Mouse (Mus musculus) hindbrain, embryonic 14.5 days (tissue): ENCODE measurements around the gene Aldh4a1. TPM values are rescaled to one million over a fixed set of nuclear protein-coding genes. Genes with fewer than 3 reads are reported as not detected.

Experiments
- ATAC-seq: fragments of 200-750 bp; cut with Nextera tagmentation; 2 replicates; pipeline ENCODE4 v1.8.0; 2017; ENCODE audit warnings: moderate number of reproducible peaks, mild to moderate bottlenecking, moderate TSS enrichment, moderate library complexity; ENCODE audit not compliant: low FRiP score
- DNase-seq: peaks from one replicate; pipeline ENCODE4 v3.0.0-alpha.2; 2015; ENCODE audit warnings: low spot score
- H3K27ac ChIP-seq: fragments of 300-500 bp; sonication (generic); 2 replicates; pipeline ENCODE4 v1.5.1; 2014; ENCODE audit warnings: mild to moderate bottlenecking, moderate library complexity
- H3K27me3 ChIP-seq: fragments of 300-500 bp; sonication (generic); 2 replicates; pipeline ENCODE4 v1.6.1; 2014; ENCODE audit warnings: mild to moderate bottlenecking, low read length, mixed read lengths; ENCODE audit not compliant: control insufficient read depth, insufficient read depth
- H3K36me3 ChIP-seq: fragments of 300-500 bp; sonication (generic); replicated peaks from 2 replicates; pipeline ENCODE4 v1.6.1; 2014; ENCODE audit not compliant: control insufficient read depth, insufficient read depth
- H3K4me1 ChIP-seq: fragments of 300-500 bp; sonication (generic); replicated peaks from 2 replicates; pipeline ENCODE4 v1.6.1; 2014; ENCODE audit warnings: antibody characterized with exemption, low read length, mixed read lengths; ENCODE audit not compliant: control insufficient read depth, insufficient read depth
- H3K4me2 ChIP-seq: fragments of 300-500 bp; sonication (generic); replicated peaks from 2 replicates; pipeline ENCODE4 v1.6.1; 2014; ENCODE audit warnings: mild to moderate bottlenecking, moderate library complexity
- H3K4me3 ChIP-seq: fragments of 300-500 bp; sonication (generic); replicated peaks from 2 replicates; pipeline ENCODE4 v1.5.1; 2014; ENCODE audit warnings: mild to moderate bottlenecking, low read length
- H3K9ac ChIP-seq: fragments of 300-500 bp; sonication (generic); 2 replicates; pipeline ENCODE4 v1.6.1; 2014
- H3K9me3 ChIP-seq: fragments of 300-500 bp; sonication (generic); 2 replicates; pipeline ENCODE4 v1.6.1; 2016; ENCODE audit warnings: low read length; ENCODE audit not compliant: control insufficient read depth
- WGBS: fragments of 180-500 bp; shearing (Covaris S2); extraction: QIAGEN DNeasy Blood & Tissue Kit; methylation state at CpG from one replicate; pipeline ENCODE4 v1.1.7; 2014; 5-methylcytosine and 5-hydroxymethylcytosine counted together
- polyA plus RNA-seq: library from polyadenylated mRNA; unstranded; fragments of >200 nt; fragmentation: Nextera tagmentation; extraction: Ambion mirVana; gene quantifications from 2 replicates; pipeline ENCODE4 v1.2.1, GENCODE M21; 2014

The Aldh4a1 gene
- polyA plus RNA-seq, 1 experiment from 2014 or later: 18.1 TPM

DNA sequence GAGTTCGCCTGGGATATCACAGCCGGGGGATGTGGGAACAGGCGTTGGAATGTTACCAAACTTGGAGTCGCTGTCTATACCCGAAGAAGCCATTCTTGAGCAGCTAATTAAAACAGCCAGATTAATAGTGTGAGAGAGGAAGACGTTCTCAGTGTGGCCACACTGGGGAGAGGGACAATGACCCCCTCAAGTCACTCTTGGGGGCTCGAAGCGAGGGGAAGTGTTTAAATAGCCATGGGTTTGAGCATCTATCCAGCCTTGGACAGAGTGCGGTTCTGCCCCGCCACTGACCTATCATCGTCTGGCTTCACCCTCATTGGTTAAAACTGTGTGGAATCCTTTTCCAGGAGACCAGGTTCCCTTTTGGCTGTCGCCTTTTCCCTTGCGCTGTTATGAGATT, 24.3 kb upstream of the Aldh4a1 start:
- Histone ChIP-seq H3K9ac (no peak overlapping the region), H3K4me2 (peak overlapping the region; percentile 44), H3K36me3 (no peaks in the 10 kb centered on the region), H3K4me1 (peaks cover 55% of the 10 kb centered on the region), H3K27me3 (no peaks in the 10 kb centered on the region), H3K27ac (peak overlapping the region; percentile 80), H3K9me3 (no peaks in the 10 kb centered on the region), H3K4me3 (no peak overlapping the region)
- no peak for ATAC-seq
- 35% methylated on average over 13 of the region's 13 CpGs for WGBS
- no peak for DNase-seq

DNA sequence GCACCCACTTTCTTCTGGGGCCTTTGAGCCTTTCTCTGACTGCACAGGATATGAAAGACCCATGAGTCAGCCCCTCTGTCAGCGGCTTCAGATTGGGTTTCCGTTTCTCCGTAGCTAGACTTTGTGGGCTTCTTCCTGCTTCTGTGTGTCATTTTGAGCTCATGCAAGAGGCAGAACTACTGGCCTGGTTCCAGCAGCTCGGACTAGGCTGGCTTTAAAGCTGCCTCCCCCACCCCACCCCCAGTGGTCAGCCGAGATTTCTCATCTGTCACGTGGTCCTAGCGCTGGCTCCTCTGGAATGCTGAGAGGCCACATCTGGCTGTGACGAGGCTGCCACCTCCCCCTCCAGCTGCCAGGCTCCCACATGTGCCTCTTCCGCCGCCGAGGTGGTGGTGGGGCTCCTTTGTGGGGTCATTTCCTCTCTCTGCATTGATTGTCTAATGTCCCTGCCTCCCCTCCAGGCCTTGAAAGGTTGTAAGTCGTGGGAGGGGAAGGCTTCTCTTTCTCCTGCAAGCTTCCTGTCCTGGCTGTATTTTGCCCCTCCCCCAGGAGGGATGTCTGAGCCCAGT, 23.6 kb upstream of the Aldh4a1 start:
- peak; percentile 75 for DNase-seq

DNA sequence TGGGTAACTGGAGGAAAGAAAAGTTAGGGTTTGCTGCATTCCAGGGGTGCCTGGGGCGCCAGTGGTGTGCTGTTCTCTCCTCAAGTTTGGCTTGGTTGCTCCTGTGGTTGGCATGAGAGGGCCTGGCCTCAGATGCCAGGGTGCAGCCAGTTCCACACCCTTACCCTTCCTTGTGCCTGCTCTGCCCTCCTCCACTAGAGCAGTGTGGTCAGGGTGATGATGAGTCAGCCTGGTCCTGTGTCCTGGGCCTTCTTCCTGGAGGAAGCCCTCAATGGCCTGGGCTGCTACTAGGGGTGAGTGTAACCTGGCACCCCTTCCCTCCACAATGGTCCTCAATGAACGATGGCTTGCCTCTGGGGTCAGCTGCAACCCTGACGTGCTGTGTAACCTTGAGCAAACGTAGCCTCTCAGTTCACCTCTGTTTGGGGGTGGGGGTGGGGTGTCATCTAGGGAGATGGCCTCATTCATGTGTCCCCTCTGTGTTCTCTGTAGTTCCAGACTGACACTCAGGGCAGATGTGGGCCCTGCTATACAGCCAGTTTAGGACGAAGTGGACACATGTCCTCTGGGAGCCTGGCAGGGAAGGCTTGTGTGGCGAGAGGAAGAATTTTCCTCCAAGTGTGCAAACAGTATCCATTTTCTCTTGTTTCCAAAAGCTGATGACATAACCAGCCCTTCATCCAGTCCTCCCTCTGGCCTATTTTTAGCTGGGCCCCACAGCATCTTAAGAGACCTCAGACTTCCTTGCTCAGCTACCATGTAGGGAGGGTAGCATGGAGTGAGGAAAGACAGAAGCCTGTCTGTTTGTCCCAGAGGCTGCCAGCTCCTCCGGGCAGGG, 20.9 kb upstream of the Aldh4a1 start:
- H3K27ac ChIP-seq: no peak overlapping the region
- ATAC-seq (no peak), DNase-seq (no peak)
- 64% methylated on average over 7 of the region's 7 CpGs for WGBS
- no peaks in the 10 kb centered on the region for H3K27me3 ChIP-seq
- no peak overlapping the region for H3K4me3 ChIP-seq
- H3K36me3 ChIP-seq: peaks cover 13% of the 10 kb centered on the region
- no peak overlapping the region for H3K9ac ChIP-seq
- peaks cover 40% of the 10 kb centered on the region for H3K4me1 ChIP-seq
- no peak overlapping the region for H3K4me2 ChIP-seq
- H3K9me3 ChIP-seq: no peaks in the 10 kb centered on the region

More for the DNA sequence above, 23.6 kb upstream of the Aldh4a1 start:
- under 1% methylated on average over 12 of the region's 12 CpGs for WGBS
- peak overlapping the region; percentile 44 for H3K4me2 ChIP-seq
- peak overlapping the region; percentile 80 for H3K27ac ChIP-seq
- H3K9me3 ChIP-seq: no peaks in the 10 kb centered on the region
- H3K4me3 ChIP-seq: no peak overlapping the region
- H3K36me3 ChIP-seq: 0 out of 2 replicates have a peak, but pooled peaks cover under 1% of the 10 kb centered on the region
- peak; percentile 57 for ATAC-seq
- no peaks in the 10 kb centered on the region for H3K27me3 ChIP-seq
- peak overlapping the region; percentile 48 for H3K9ac ChIP-seq
- H3K4me1 ChIP-seq: peaks cover 55% of the 10 kb centered on the region

DNA sequence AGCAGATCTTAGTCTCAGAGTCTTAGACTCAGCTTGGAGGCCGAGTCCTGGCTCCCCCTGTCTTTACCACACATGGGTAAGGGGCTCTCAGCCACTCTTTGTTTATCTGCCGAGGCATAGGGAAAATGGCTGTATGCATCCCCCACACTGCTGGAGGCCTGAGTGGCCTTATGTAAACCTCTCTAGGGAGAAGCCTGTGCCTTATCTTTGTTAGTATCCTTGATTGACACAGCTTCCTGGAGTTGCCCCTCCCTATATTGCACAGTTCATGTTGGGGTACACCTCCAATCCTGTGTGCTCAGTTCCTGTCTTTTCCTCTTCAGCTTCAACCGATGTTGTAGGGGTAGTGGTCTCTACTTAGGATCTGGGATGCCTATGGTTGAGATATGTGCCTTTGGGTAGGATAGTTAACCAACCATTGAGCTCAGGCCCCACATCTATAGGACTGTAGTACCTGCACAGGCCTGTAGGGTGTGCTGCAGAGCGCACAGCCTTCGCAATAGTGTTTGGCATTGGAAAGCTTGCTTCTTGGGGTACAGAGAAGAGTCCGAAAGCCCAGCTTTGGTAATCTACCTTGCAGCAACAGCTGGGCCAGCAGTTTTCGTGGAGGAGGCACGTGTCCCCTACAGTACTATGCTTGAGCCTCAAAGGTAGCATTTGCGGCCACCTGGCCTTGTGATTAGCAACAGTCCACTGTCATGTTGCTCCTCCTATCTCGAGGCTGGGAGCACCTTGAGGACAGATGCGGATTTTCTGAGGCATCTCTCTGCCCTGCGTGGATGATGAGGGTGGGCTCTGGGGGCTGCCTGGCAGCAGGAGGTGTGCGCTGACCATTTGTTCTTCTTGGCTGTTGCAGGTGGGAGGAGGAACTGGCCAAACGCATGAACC, 20.1 kb upstream of the Aldh4a1 start, which contains the start of gene Gm21969:
Gene Gm21969 (plus strand): TSS at position 830 of the 888 bp plus-strand sequence.
- H3K9ac ChIP-seq: no peak within 1 kb of the TSS
- no peak within 1 kb of the TSS for H3K4me3 ChIP-seq
- H3K4me2 ChIP-seq: no peak within 1 kb of the TSS
- DNase-seq (no peak), ATAC-seq (no peak)
- H3K27ac ChIP-seq: no peak within 1 kb of the TSS
- no peaks in the 10 kb centered on the region for H3K9me3 ChIP-seq
- no peaks in the 10 kb centered on the region for H3K27me3 ChIP-seq
- 49% methylated on average over 14 of the region's 14 CpGs for WGBS
- peaks cover 21% of the 10 kb centered on the region for H3K36me3 ChIP-seq
- peaks cover 31% of the 10 kb centered on the region for H3K4me1 ChIP-seq

DNA sequence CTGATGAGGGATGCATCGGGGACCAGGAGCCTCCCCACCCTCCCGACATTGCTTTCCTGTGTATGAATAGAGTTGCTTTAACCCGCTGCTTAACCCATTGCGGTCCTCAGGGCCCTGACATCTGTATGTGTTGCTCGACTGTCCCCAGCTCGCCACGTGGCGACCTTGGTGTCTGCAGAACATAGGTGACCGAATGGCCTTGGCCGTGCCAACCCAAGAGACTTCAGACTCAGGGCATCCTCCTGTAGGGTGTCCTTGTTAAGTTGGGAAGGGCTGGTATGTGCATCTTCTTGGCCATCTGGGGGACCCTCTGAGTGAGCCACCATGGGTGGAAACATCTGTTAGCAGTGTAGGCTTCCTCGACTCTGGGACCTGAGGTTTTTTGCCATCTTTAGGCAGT, 17.4 kb upstream of the Aldh4a1 start:
- Histone ChIP-seq H3K9ac (no peak overlapping the region), H3K4me3 (no peak overlapping the region), H3K36me3 (peaks cover 32% of the 10 kb centered on the region), H3K9me3 (no peaks in the 10 kb centered on the region), H3K4me2 (no peak overlapping the region), H3K27ac (no peak overlapping the region), H3K4me1 (peaks cover 6% of the 10 kb centered on the region; the same call in 1 of the 2 replicates), H3K27me3 (no peaks in the 10 kb centered on the region)
- no peak for ATAC-seq
- 86% methylated on average over 11 of the region's 11 CpGs for WGBS
- DNase-seq: no peak

DNA sequence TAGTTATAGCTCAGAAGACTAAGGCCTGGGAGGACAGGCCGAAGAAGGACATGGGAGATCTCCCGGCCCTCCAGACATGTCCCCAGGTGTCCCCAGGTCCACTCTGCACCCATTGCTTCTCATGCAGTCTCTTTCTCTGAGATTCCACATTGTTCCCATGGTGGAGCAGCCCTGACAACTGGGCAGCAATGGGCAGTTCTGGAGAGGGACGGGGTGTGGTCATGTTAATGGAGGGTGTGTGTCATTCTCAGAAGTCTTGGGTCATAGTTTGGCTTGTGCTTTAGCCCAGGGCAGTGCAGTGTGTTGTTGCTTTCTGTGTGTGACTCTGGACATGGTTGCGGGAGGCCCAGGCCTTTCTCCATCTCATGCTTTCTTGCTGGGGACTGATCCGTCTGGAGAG, 15.9 kb upstream of the Aldh4a1 start:
- ATAC-seq: no peak
- 94% methylated on average over 5 of the region's 5 CpGs for WGBS
- no peak for DNase-seq
- no peak overlapping the region for H3K4me2 ChIP-seq
- no peaks in the 10 kb centered on the region for H3K9me3 ChIP-seq
- H3K27me3 ChIP-seq: no peaks in the 10 kb centered on the region
- H3K4me3 ChIP-seq: no peak overlapping the region
- H3K4me1 ChIP-seq: peaks cover 3% of the 10 kb centered on the region; the same call in 1 of the 2 replicates
- no peak overlapping the region for H3K27ac ChIP-seq
- H3K9ac ChIP-seq: no peak overlapping the region
- peaks cover 32% of the 10 kb centered on the region for H3K36me3 ChIP-seq

DNA sequence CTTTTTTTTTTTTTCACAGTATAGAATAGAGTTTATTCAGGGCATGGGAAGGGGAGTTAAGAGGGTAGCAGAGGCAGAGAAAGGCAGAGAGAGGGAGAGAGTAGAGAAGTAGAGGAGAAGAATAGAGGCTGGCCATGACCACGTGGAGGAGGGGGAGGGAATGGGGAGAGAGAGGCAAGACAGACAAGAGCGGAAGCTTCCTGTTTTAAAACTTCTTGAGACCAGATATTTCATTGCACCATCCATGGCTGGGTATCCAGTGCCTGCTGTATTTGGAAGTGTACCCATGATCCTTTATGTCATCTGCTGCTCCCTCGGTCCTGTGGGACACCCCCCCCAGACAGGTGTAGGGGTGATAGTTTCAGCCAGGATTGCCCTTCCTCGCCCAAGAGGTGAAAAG, 13.7 kb upstream of the Aldh4a1 start:
- WGBS: 70% methylated on average over 4 of the region's 4 CpGs
- Histone ChIP-seq H3K4me3 (no peak overlapping the region), H3K9ac (no peak overlapping the region), H3K36me3 (peaks cover 45% of the 10 kb centered on the region), H3K27ac (no peak overlapping the region), H3K27me3 (no peaks in the 10 kb centered on the region), H3K4me1 (peaks cover 3% of the 10 kb centered on the region; the same call in 1 of the 2 replicates), H3K9me3 (no peaks in the 10 kb centered on the region), H3K4me2 (no peak overlapping the region)
- ATAC-seq (no peak), DNase-seq (no peak)

DNA sequence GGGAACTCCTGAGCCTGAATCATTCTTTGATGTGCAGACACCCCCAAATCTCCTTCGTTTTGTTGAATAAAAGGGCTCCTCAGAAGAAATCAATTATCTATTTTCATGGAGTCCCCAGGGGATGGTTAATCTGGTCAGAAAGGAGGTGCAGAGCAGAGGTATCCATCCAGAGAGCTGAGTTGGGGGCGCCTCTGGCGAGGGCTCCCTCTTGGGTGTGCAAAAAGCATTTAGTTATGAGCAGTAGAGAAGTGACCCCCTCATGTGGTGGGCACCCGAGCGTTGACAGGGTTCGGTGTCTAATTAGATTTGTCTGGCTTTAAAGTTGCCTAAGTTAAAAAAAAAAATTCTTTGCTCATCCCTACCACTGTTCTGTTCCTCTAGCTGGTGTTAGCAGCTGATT, 11.7 kb upstream of the Aldh4a1 start:
- Histone ChIP-seq H3K27me3 (no peaks in the 10 kb centered on the region), H3K4me2 (no peak overlapping the region), H3K4me3 (no peak overlapping the region), H3K36me3 (peaks cover 53% of the 10 kb centered on the region), H3K27ac (no peak overlapping the region), H3K9ac (no peak overlapping the region), H3K9me3 (no peaks in the 10 kb centered on the region), H3K4me1 (peaks cover 5% of the 10 kb centered on the region; the same call in 1 of the 2 replicates)
- DNase-seq: no peak
- 50% methylated on average over 6 of the region's 6 CpGs for WGBS
- ATAC-seq: no peak

DNA sequence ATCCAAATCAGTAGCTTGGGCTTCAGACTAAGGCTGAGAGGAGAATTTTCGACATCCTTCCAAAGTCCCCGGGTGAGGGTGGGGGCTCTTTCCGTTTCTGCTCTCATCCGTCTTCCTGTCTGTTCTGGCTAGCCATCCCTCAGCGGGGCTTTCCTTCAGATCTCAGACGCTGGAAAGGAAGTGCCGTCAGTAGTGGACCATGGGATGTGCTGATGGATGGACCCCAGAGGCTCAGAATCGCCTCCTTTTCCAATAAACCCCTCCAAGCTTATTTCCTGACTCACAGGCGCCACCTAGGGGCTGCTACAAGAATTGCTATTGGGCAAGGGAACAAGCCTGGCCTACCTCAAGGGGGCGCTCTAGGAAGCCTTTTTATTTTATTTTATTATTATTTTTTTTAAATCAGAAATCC, 11.1 kb upstream of the Aldh4a1 start:
- Histone ChIP-seq H3K4me3 (no peak overlapping the region), H3K4me2 (peak overlapping the region; percentile 40), H3K36me3 (peaks cover 49% of the 10 kb centered on the region), H3K9me3 (no peaks in the 10 kb centered on the region), H3K27ac (peak overlapping the region; percentile 68), H3K4me1 (peaks cover 9% of the 10 kb centered on the region; the same call in 1 of the 2 replicates), H3K9ac (0 out of 2 replicates have a peak overlapping the region, but pooled peaks have one; percentile 34), H3K27me3 (no peaks in the 10 kb centered on the region)
- WGBS: 3% methylated on average over 10 of the region's 10 CpGs
- ATAC-seq (peak; percentile 47; the same call in 1 of the 2 replicates), DNase-seq (peak; percentile 86)
